Mouse (Mus musculus) WW6 (cell line): ENCODE data around the gene Adam17.
"Not testable (repeated sequence)": the region's sequence is repeated elsewhere in the genome, so short reads cannot be mapped to it uniquely, and the experiment has no call there.

Experiments used
- DNase-seq: peaks from one replicate; pipeline ENCODE4 v3.0.0-alpha.2; 2013; ENCODE audit warnings: low read depth, low spot score

Gene Adam17

GRCm38 (mm10) chr12:21373100-21373819, at the start of gene Adam17:
Gene Adam17 (minus strand): TSS chr12:21373632.
- DNase-seq: peak; percentile 95

- no peak for DNase-seq
Observed at GRCm38 (mm10) chr12:21418621-21419131, 45.2 kb upstream of the Adam17 start.

- DNase-seq: no peak
Observed at GRCm38 (mm10) chr12:21418083-21418482, 44.7 kb upstream of the Adam17 start.

- peak; percentile 94 for DNase-seq
Observed at GRCm38 (mm10) chr12:21417100-21418070, 44.0 kb upstream of the Adam17 start, which contains the start of gene Ywhaq. Gene Ywhaq (minus strand): TSS chr12:21417637.

- DNase-seq: no peak
Observed at GRCm38 (mm10) chr12:21416506-21416905, 43.1 kb upstream of the Adam17 start.

- DNase-seq: no peak
Observed at GRCm38 (mm10) chr12:21410620-21411019, 37.2 kb upstream of the Adam17 start.

- DNase-seq: no peak
Observed at GRCm38 (mm10) chr12:21409651-21410050, 36.2 kb upstream of the Adam17 start.

- no peak for DNase-seq
Observed at GRCm38 (mm10) chr12:21408789-21409367, 35.4 kb upstream of the Adam17 start.

- no peak for DNase-seq
Observed at GRCm38 (mm10) chr12:21402771-21403170, 29.3 kb upstream of the Adam17 start.

GRCm38 (mm10) chr12:21386201-21386600, 12.8 kb upstream of the Adam17 start:
- no peak for DNase-seq

- DNase-seq: not testable (repeated sequence)
Observed at GRCm38 (mm10) chr12:21378765-21379346, 5.4 kb upstream of the Adam17 start.

GRCm38 (mm10) chr12:21375376-21376157, 2.1 kb upstream of the Adam17 start:
- no peak for DNase-seq

- no peak for DNase-seq
Observed at GRCm38 (mm10) chr12:21373820-21374475, 516 bp upstream of the Adam17 start.

- no peak for DNase-seq
Observed at GRCm38 (mm10) chr12:21370035-21370611, 3.3 kb downstream of the Adam17 start.

- no peak for DNase-seq
Observed at GRCm38 (mm10) chr12:21369087-21369410, 4.4 kb downstream of the Adam17 start.

- no peak for DNase-seq
Observed at GRCm38 (mm10) chr12:21368376-21369086, 4.9 kb downstream of the Adam17 start.

GRCm38 (mm10) chr12:21364624-21365435, 8.6 kb downstream of the Adam17 start:
- DNase-seq: no peak

GRCm38 (mm10) chr12:21363195-21363594, 10.2 kb downstream of the Adam17 start:
- DNase-seq: no peak
